Mouse (Mus musculus): ENCODE data around the gene Apol7a. TPM values are rescaled to one million over a fixed set of nuclear protein-coding genes. Genes with fewer than 3 reads are reported as not detected.
A peak's percentile ranks its signal among the peaks of the same experiment; 100 is the strongest.
"Not testable (repeated sequence)": the region's sequence is repeated elsewhere in the genome, so short reads cannot be mapped to it uniquely, and the experiment has no call there.

Gene Apol7a
- not detected in 2 replicates for polyA plus RNA-seq (2014; fragmentation: Nextera tagmentation; extraction: Ambion mirVana)

GRCm38 (mm10) chr15:77399027-77399426, at the start of gene Apol7a:
Apol7a (minus strand) TSS chr15:77399110.
- H3K4me3 ChIP-seq (ENCODE audit: low read depth, low read length); H3K36me3 ChIP-seq (ENCODE audit: control insufficient read depth, insufficient read depth, low read length); H3K27me3 ChIP-seq (ENCODE audit: control insufficient read depth, insufficient read depth, low read length); H3K9ac ChIP-seq (ENCODE audit: low read depth, low read length); H3K4me1 ChIP-seq (replicated peaks; ENCODE audit: control insufficient read depth, insufficient read depth, low read length); H3K9me3 ChIP-seq (ENCODE audit: control insufficient read depth, low read length); H3K27ac ChIP-seq (ENCODE audit: low read depth, low read length); ATAC-seq (ENCODE audit: low FRiP score); H3K4me2 ChIP-seq (replicated peaks; ENCODE audit: low read depth, low read length): not testable (repeated sequence)
- WGBS: 65% methylated on average over 9 of the region's 9 CpGs
- peak; percentile 52 for DNase-seq (ENCODE audit: low spot score)

DNA sequence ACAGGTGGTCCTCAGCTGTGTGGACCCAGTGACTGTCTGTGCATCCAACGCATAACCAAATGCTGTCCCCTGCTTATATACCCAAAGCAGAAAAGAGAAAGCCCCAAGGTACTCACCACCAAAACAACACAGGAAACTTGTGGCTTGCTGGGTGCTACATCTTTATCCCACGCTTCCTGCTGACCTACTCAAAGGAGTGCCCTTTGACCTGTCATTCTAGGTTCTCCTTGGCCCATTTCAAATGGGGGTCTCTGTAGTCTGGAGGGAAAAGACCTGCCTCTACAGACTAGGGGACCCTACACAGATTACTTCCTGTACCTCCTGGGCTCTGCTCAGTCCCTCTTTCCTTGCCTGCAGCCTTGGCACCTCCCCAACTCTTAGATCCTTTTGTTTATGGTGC, 48.5 kb upstream of the Apol7a start, which contains the start of gene Apol7b:
Gene Apol7b, minus strand, starts transcription at position 101 of the 400 bp plus-strand sequence.
- not testable (repeated sequence) for H3K36me3 ChIP-seq (ENCODE audit: control insufficient read depth, insufficient read depth, low read length); H3K27ac ChIP-seq (ENCODE audit: low read depth, low read length); H3K9ac ChIP-seq (ENCODE audit: low read depth, low read length); ATAC-seq (ENCODE audit: low FRiP score); H3K27me3 ChIP-seq (ENCODE audit: control insufficient read depth, insufficient read depth, low read length); H3K4me1 ChIP-seq (replicated peaks; ENCODE audit: control insufficient read depth, insufficient read depth, low read length); H3K4me3 ChIP-seq (ENCODE audit: low read depth, low read length); DNase-seq (ENCODE audit: low spot score); H3K9me3 ChIP-seq (ENCODE audit: control insufficient read depth, low read length); H3K4me2 ChIP-seq (replicated peaks; ENCODE audit: low read depth, low read length)
- WGBS: 83% methylated on average over 2 of the region's 2 CpGs

- not testable (repeated sequence) for H3K4me3 ChIP-seq (ENCODE audit: low read depth, low read length); H3K4me1 ChIP-seq (replicated peaks; ENCODE audit: control insufficient read depth, insufficient read depth, low read length); H3K9me3 ChIP-seq (ENCODE audit: control insufficient read depth, low read length); H3K27ac ChIP-seq (ENCODE audit: low read depth, low read length); DNase-seq (ENCODE audit: low spot score); H3K9ac ChIP-seq (ENCODE audit: low read depth, low read length); H3K27me3 ChIP-seq (ENCODE audit: control insufficient read depth, insufficient read depth, low read length); ATAC-seq (ENCODE audit: low FRiP score); H3K36me3 ChIP-seq (ENCODE audit: control insufficient read depth, insufficient read depth, low read length); H3K4me2 ChIP-seq (replicated peaks; ENCODE audit: low read depth, low read length)
- 83% methylated on average over 1 of the region's 1 CpGs for WGBS
Measured at GRCm38 (mm10) chr15:77445668-77446067, 46.8 kb upstream of the Apol7a start.

DNA sequence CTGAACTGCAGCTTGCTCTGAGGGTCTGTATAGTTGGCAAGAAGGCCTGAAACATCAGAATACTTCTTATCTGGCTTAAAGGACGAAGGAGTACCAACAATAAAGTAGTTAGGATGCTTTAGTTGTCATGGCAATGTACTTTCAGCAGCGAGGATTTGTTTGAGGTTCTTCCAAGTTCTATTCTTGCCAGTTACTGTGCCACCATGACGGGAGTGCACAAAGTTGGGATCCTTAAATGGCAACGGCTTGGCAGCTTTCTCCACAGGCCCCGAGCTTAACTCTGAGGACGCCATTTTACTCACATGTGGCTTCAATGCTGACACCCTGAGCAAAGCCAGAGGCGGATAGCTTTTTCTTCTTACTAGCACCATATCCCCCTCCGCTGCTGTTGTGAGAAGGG, 45.8 kb upstream of the Apol7a start:
- not testable (repeated sequence) for DNase-seq (ENCODE audit: low spot score); H3K4me3 ChIP-seq (ENCODE audit: low read depth, low read length); H3K9ac ChIP-seq (ENCODE audit: low read depth, low read length); H3K36me3 ChIP-seq (ENCODE audit: control insufficient read depth, insufficient read depth, low read length); H3K4me2 ChIP-seq (replicated peaks; ENCODE audit: low read depth, low read length); H3K27me3 ChIP-seq (ENCODE audit: control insufficient read depth, insufficient read depth, low read length); H3K9me3 ChIP-seq (ENCODE audit: control insufficient read depth, low read length); H3K27ac ChIP-seq (ENCODE audit: low read depth, low read length); H3K4me1 ChIP-seq (replicated peaks; ENCODE audit: control insufficient read depth, insufficient read depth, low read length); ATAC-seq (ENCODE audit: low FRiP score)
- 81% methylated on average over 7 of the region's 8 CpGs for WGBS

DNA sequence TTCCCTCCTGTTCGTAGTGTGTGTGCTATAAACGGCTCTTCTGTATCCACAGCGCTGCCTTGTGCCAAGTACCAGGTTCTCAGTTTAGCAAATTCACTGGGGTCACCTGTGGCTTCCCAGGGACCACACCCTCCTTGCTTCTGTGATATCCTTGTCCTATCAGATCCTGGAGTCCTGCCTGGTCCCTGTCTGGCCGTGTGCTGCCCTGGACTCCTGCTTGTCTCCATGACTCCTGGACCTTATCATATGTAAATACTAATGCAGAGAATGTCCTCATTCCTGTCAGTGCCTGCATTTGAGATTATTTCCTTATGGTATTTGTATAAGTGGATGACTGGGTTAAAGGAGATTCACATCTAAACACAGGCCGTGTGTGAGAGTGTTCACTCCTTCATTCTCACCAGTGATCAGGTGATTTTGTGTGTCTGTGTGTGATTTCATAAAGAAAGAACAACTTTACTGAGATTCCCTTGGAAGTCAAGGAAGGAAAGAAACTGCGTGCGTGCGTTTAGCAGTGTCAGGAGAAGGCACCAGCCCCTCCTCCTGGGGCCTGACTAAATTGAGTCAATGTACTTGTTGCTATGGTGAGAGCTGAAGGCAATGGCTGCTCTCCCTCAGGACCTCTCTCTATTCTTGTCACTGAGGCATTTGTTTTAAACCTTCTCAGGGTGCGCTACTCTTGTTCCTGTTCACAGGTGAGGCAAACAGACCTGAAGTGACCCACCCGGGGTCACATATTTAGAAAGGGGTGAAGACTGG, 30.0 kb upstream of the Apol7a start:
- not testable (repeated sequence) for H3K4me3 ChIP-seq (ENCODE audit: low read depth, low read length); H3K36me3 ChIP-seq (ENCODE audit: control insufficient read depth, insufficient read depth, low read length); H3K9ac ChIP-seq (ENCODE audit: low read depth, low read length); ATAC-seq (ENCODE audit: low FRiP score); H3K9me3 ChIP-seq (ENCODE audit: control insufficient read depth, low read length); H3K27ac ChIP-seq (ENCODE audit: low read depth, low read length); H3K4me2 ChIP-seq (replicated peaks; ENCODE audit: low read depth, low read length); H3K27me3 ChIP-seq (ENCODE audit: control insufficient read depth, insufficient read depth, low read length); DNase-seq (ENCODE audit: low spot score); H3K4me1 ChIP-seq (replicated peaks; ENCODE audit: control insufficient read depth, insufficient read depth, low read length)
- WGBS: 72% methylated on average over 8 of the region's 10 CpGs

DNA sequence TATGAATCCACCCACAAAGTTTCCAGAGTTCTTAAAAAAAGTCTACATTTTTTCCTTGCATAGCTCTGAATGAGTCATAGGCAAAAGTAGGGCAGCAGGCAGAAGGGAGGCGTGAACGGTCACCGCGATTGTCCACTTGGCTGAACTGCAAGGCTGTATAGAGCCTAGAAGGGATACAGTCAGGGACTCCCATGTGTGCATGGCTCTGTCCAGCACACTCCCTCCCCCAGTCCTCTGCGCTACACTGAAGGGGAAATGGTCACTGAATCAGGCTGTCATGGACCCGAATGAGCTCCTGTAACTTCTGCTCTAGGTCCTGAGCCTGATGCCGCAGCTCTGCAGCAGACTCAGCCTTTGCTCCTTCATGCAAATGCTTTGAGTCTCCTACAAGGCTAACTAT, 24.0 kb upstream of the Apol7a start:
- not testable (repeated sequence) for ATAC-seq (ENCODE audit: low FRiP score); H3K27me3 ChIP-seq (ENCODE audit: control insufficient read depth, insufficient read depth, low read length); H3K4me1 ChIP-seq (replicated peaks; ENCODE audit: control insufficient read depth, insufficient read depth, low read length); DNase-seq (ENCODE audit: low spot score); H3K9me3 ChIP-seq (ENCODE audit: control insufficient read depth, low read length); H3K4me3 ChIP-seq (ENCODE audit: low read depth, low read length); H3K27ac ChIP-seq (ENCODE audit: low read depth, low read length); H3K36me3 ChIP-seq (ENCODE audit: control insufficient read depth, insufficient read depth, low read length); H3K4me2 ChIP-seq (replicated peaks; ENCODE audit: low read depth, low read length); H3K9ac ChIP-seq (ENCODE audit: low read depth, low read length)
- WGBS: 73% methylated on average over 3 of the region's 7 CpGs

- H3K4me2 ChIP-seq (replicated peaks; ENCODE audit: low read depth, low read length); DNase-seq (ENCODE audit: low spot score): not testable (repeated sequence)
- WGBS: no CpG with 5 or more reads among the region's 3 CpGs
Measured at GRCm38 (mm10) chr15:77419657-77420056, 20.7 kb upstream of the Apol7a start.

GRCm38 (mm10) chr15:77416655-77417333, 17.9 kb upstream of the Apol7a start:
- WGBS: 37% methylated on average over 2 of the region's 10 CpGs

More at GRCm38 (mm10) chr15:77419657-77420056, 20.7 kb upstream of the Apol7a start:
- H3K36me3 ChIP-seq (ENCODE audit: control insufficient read depth, insufficient read depth, low read length); H3K9me3 ChIP-seq (ENCODE audit: control insufficient read depth, low read length); H3K9ac ChIP-seq (ENCODE audit: low read depth, low read length); ATAC-seq (ENCODE audit: low FRiP score); H3K4me1 ChIP-seq (replicated peaks; ENCODE audit: control insufficient read depth, insufficient read depth, low read length); H3K27me3 ChIP-seq (ENCODE audit: control insufficient read depth, insufficient read depth, low read length); H3K4me3 ChIP-seq (ENCODE audit: low read depth, low read length); H3K27ac ChIP-seq (ENCODE audit: low read depth, low read length): not testable (repeated sequence)

DNA sequence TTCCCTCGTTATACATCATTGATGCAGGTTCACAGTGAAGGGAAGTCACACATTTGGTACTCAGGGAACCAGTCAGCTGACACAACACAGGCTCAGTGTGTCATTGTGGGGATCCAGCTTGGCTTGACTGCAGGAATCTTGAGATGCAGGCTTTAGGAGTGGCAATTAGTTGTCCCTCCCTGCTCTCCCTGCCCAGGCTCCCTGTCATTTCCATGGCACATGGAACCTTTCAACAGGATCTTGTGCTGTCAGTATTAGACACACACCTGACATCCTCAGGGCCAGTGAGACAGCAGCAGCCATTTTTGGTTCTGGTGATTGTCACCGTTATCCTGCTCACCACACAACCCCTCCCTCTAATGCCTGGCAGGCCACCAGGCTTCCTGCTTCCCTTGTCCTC, 16.7 kb upstream of the Apol7a start:
- not testable (repeated sequence) for H3K4me1 ChIP-seq (replicated peaks; ENCODE audit: control insufficient read depth, insufficient read depth, low read length); H3K9ac ChIP-seq (ENCODE audit: low read depth, low read length); DNase-seq (ENCODE audit: low spot score); ATAC-seq (ENCODE audit: low FRiP score); H3K4me3 ChIP-seq (ENCODE audit: low read depth, low read length); H3K9me3 ChIP-seq (ENCODE audit: control insufficient read depth, low read length); H3K4me2 ChIP-seq (replicated peaks; ENCODE audit: low read depth, low read length); H3K36me3 ChIP-seq (ENCODE audit: control insufficient read depth, insufficient read depth, low read length); H3K27me3 ChIP-seq (ENCODE audit: control insufficient read depth, insufficient read depth, low read length); H3K27ac ChIP-seq (ENCODE audit: low read depth, low read length)
- 70% methylated on average over 2 of the region's 2 CpGs for WGBS

More at GRCm38 (mm10) chr15:77416655-77417333, 17.9 kb upstream of the Apol7a start:
- H3K4me1 ChIP-seq (replicated peaks; ENCODE audit: control insufficient read depth, insufficient read depth, low read length); DNase-seq (ENCODE audit: low spot score); ATAC-seq (ENCODE audit: low FRiP score); H3K36me3 ChIP-seq (ENCODE audit: control insufficient read depth, insufficient read depth, low read length); H3K4me2 ChIP-seq (replicated peaks; ENCODE audit: low read depth, low read length); H3K27ac ChIP-seq (ENCODE audit: low read depth, low read length); H3K4me3 ChIP-seq (ENCODE audit: low read depth, low read length); H3K27me3 ChIP-seq (ENCODE audit: control insufficient read depth, insufficient read depth, low read length); H3K9me3 ChIP-seq (ENCODE audit: control insufficient read depth, low read length); H3K9ac ChIP-seq (ENCODE audit: low read depth, low read length): not testable (repeated sequence)
